Mouse (Mus musculus) hindbrain, embryonic 11.5 days (tissue): Measurements from ENCODE around the gene Dnah17. TPM values are rescaled to one million over a fixed set of nuclear protein-coding genes. Genes with fewer than 3 reads are reported as not detected.

Experiments used
- ATAC-seq: fragments of 200-750 bp; cut with Nextera tagmentation; 2 replicates; pipeline ENCODE4 v1.8.0; 2017; ENCODE audit warnings: mild to moderate bottlenecking, moderate TSS enrichment, moderate library complexity; ENCODE audit not compliant: low FRiP score
- DNase-seq: peaks from one replicate; pipeline ENCODE4 v3.0.0-alpha.2; 2015; ENCODE audit warnings: low spot score
- H3K27ac ChIP-seq: fragments of 300-500 bp; sonication (generic); 2 replicates; pipeline ENCODE4 v1.5.1; 2014; ENCODE audit warnings: mild to moderate bottlenecking, low read depth, low read length
- H3K27me3 ChIP-seq: fragments of 300-500 bp; sonication (generic); 2 replicates; pipeline ENCODE4 v1.6.1; 2014; ENCODE audit warnings: mild to moderate bottlenecking, low read length, moderate library complexity, mixed read lengths; ENCODE audit not compliant: control insufficient read depth, insufficient read depth
- H3K36me3 ChIP-seq: fragments of 300-500 bp; sonication (generic); 2 replicates; pipeline ENCODE4 v1.6.1; 2014; ENCODE audit warnings: mild to moderate bottlenecking, low read length, moderate library complexity, mixed read lengths; ENCODE audit not compliant: control insufficient read depth, insufficient read depth
- H3K4me1 ChIP-seq: fragments of 300-500 bp; sonication (generic); replicated peaks from 2 replicates; pipeline ENCODE4 v1.6.1; 2014; ENCODE audit warnings: low read length, mixed read lengths; ENCODE audit not compliant: control insufficient read depth, insufficient read depth
- H3K4me2 ChIP-seq: fragments of 300-500 bp; sonication (generic); replicated peaks from 2 replicates; pipeline ENCODE4 v1.6.1; 2014; ENCODE audit warnings: mild to moderate bottlenecking, low read depth, low read length
- H3K4me3 ChIP-seq: fragments of 300-500 bp; sonication (generic); 2 replicates; pipeline ENCODE4 v1.5.1; 2014; ENCODE audit warnings: low read depth, low read length
- H3K9ac ChIP-seq: fragments of 300-500 bp; sonication (generic); 2 replicates; pipeline ENCODE4 v1.6.1; 2014; ENCODE audit warnings: low read depth, low read length
- H3K9me3 ChIP-seq: fragments of 300-500 bp; sonication (generic); 2 replicates; pipeline ENCODE4 v1.6.1; 2016; ENCODE audit warnings: low read length; ENCODE audit not compliant: control insufficient read depth
- WGBS: fragments of 180-500 bp; shearing (Covaris S2); extraction: QIAGEN DNeasy Blood & Tissue Kit; methylation state at CpG from one replicate; pipeline ENCODE4 v1.1.7; 2014; 5-methylcytosine and 5-hydroxymethylcytosine counted together
- polyA plus RNA-seq: library from polyadenylated mRNA; unstranded; fragments of >200 nt; fragmentation: Nextera tagmentation; extraction: Ambion mirVana; gene quantifications from 2 replicates; pipeline ENCODE4 v1.2.1, GENCODE M21; 2014

Dnah17 gene
- polyA plus RNA-seq, 1 experiment from 2014 or later, result 0.17 TPM

GRCm38 (mm10) chr11:118003718-118004117 lies 126.7 kb downstream of the Dnah17 start:
- Histone ChIP-seq H3K27ac (no peak overlapping the region), H3K4me2 (no peak overlapping the region), H3K9me3 (no peaks in the 10 kb centered on the region), H3K27me3 (no peaks in the 10 kb centered on the region), H3K4me1 (peaks cover 2% of the 10 kb centered on the region; the same call in 1 of the 2 replicates), H3K36me3 (peaks cover 11% of the 10 kb centered on the region), H3K9ac (no peak overlapping the region), H3K4me3 (no peak overlapping the region)
- no peak for DNase-seq
- no peak for ATAC-seq
- 84% methylated on average over 5 of the region's 5 CpGs for WGBS

GRCm38 (mm10) chr11:118003176-118003575 lies 127.3 kb downstream of the Dnah17 start:
- Histone ChIP-seq H3K27ac (no peak overlapping the region), H3K9ac (no peak overlapping the region), H3K27me3 (no peaks in the 10 kb centered on the region), H3K36me3 (peaks cover 11% of the 10 kb centered on the region), H3K4me2 (no peak overlapping the region), H3K9me3 (no peaks in the 10 kb centered on the region), H3K4me3 (no peak overlapping the region), H3K4me1 (peaks cover 2% of the 10 kb centered on the region; the same call in 1 of the 2 replicates)
- 94% methylated on average over 14 of the region's 14 CpGs for WGBS
- no peak for DNase-seq
- no peak for ATAC-seq

GRCm38 (mm10) chr11:118000565-118001215 lies 129.7 kb downstream of the Dnah17 start:
- no peaks in the 10 kb centered on the region for H3K9me3 ChIP-seq
- no peak overlapping the region for H3K4me3 ChIP-seq
- H3K36me3 ChIP-seq, result peaks cover 8% of the 10 kb centered on the region; the same call in 1 of the 2 replicates
- ATAC-seq (no peak), DNase-seq (no peak)
- no peak overlapping the region for H3K4me2 ChIP-seq
- no peak overlapping the region for H3K27ac ChIP-seq
- no peaks in the 10 kb centered on the region for H3K4me1 ChIP-seq
- WGBS, result 94% methylated on average over 7 of the region's 7 CpGs
- no peaks in the 10 kb centered on the region for H3K27me3 ChIP-seq
- no peak overlapping the region for H3K9ac ChIP-seq

DNA sequence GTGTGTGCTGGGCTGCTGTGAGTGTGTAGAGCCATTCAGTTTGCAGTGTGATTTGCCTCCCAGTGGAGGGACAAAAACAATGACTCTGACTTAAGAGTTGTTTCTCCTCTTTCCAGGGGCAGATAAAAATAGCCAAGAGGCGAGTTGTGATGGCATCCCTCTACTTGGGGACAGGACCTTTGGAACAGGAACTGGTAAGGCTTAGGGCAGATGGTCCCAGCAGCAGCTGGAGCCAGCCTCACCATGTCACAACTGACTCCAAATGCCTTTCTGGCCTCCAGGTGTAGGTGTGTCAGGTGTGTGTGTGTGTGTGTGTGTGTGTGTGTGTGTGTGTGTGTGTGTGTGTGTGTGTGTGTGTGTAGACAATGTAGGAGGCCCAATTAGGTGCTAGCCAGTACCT lies 130.4 kb downstream of the Dnah17 start:
- no peak overlapping the region for H3K4me3 ChIP-seq
- H3K9me3 ChIP-seq, result no peaks in the 10 kb centered on the region
- no peaks in the 10 kb centered on the region for H3K27me3 ChIP-seq
- DNase-seq (no peak), ATAC-seq (no peak)
- peaks cover 8% of the 10 kb centered on the region; the same call in 1 of the 2 replicates for H3K36me3 ChIP-seq
- no peak overlapping the region for H3K9ac ChIP-seq
- no peaks in the 10 kb centered on the region for H3K4me1 ChIP-seq
- H3K27ac ChIP-seq, result no peak overlapping the region
- WGBS, result 68% methylated on average over 1 of the region's 1 CpGs
- no peak overlapping the region for H3K4me2 ChIP-seq

DNA sequence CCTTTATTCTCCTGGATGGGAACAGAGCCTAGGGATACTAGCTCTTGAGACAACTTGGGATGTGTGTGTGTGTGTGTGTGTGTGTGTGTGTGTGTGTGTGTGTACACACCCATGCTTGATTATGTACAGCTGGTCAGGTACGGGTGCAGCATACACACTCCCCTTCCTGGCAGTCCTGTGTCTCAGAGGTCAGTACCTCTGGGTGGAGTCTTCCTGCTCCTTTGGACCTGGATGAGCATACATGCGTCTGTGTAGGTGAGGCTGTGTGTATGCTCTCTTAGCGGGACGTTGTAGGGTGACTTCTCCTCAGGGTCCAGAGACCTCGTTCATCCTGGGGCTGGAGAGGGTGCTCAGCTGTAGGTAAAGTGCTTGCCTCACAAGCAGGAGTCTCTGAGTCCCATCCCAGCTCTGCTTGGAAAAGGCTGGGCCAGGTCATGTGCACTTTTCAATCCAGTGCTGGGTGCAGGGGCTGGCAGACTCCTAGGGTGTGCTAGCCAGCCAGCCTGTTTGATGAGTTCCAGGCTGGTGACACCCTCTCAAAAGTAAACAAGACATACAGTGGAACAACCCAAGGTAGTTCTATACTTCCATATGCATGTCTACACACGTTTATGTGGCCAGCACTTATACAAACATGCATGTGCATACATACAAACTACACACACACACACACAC lies 131.0 kb downstream of the Dnah17 start:
- H3K4me1 ChIP-seq, result no peaks in the 10 kb centered on the region
- WGBS, result 88% methylated on average over 6 of the region's 6 CpGs
- DNase-seq (no peak), ATAC-seq (no peak)
- H3K27ac ChIP-seq, result no peak overlapping the region
- H3K9me3 ChIP-seq, result no peaks in the 10 kb centered on the region
- no peaks in the 10 kb centered on the region for H3K27me3 ChIP-seq
- H3K4me3 ChIP-seq, result no peak overlapping the region
- H3K36me3 ChIP-seq, result peaks cover 8% of the 10 kb centered on the region; the same call in 1 of the 2 replicates
- H3K9ac ChIP-seq, result no peak overlapping the region
- H3K4me2 ChIP-seq, result no peak overlapping the region

DNA sequence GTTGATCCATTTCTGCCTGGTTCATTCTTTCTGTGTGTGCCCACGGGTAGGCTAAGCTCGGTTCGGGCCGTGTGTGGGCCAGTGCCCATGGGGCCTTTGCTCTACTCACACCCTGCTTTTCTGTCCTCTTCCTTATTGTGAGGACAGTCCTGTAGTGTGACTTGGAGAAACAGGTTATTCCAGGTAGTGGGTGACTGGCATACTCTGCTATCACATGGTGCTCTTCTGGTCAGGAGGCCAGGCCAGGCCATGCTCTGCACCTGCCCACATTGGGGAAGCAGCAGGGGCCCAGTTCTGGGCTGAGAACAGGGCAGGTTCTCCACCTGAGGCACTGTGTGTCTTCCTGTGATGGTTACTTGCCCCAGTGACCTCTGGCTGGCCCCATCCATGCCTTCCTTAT lies 132.1 kb downstream of the Dnah17 start:
- Histone ChIP-seq H3K4me3 (no peak overlapping the region), H3K36me3 (0 out of 2 replicates have a peak, but pooled peaks cover 4% of the 10 kb centered on the region)

GRCm38 (mm10) chr11:117997085-117997484 lies 133.3 kb downstream of the Dnah17 start:
- H3K27me3 ChIP-seq, result no peaks in the 10 kb centered on the region
- H3K4me3 ChIP-seq, result no peak overlapping the region
- H3K36me3 ChIP-seq, result no peaks in the 10 kb centered on the region
- no peak overlapping the region for H3K4me2 ChIP-seq
- H3K9ac ChIP-seq, result no peak overlapping the region
- H3K4me1 ChIP-seq, result no peaks in the 10 kb centered on the region
- no peak overlapping the region for H3K27ac ChIP-seq
- DNase-seq (no peak), ATAC-seq (no peak)
- H3K9me3 ChIP-seq, result no peaks in the 10 kb centered on the region
- WGBS, result 94% methylated on average over 2 of the region's 2 CpGs

More for the DNA sequence above, 132.1 kb downstream of the Dnah17 start:
- Histone ChIP-seq H3K9ac (no peak overlapping the region), H3K27me3 (no peaks in the 10 kb centered on the region), H3K27ac (no peak overlapping the region), H3K4me1 (no peaks in the 10 kb centered on the region), H3K4me2 (no peak overlapping the region), H3K9me3 (no peaks in the 10 kb centered on the region)
- 95% methylated on average over 4 of the region's 4 CpGs for WGBS
- no peak for ATAC-seq
- no peak for DNase-seq

DNA sequence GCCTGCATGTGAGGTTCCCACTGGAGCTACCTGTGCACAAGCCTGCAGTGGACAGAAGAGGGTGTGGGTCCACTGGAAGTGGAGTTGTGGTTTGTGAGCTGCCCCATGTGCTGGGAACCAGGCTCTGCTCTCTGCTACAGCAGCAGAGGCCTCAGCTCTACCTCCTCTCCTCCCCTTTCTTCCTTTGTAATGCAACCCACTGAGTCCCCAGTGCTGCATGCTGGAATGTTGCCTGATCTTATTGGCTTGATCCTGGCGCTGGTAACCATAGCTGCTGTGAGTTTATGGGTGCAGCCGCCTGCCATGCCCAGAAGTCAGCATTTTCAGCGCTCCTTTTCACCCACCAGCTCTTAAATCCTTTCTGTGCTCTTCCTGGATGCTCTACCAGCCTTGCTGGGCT lies 134.4 kb downstream of the Dnah17 start:
- no peak overlapping the region for H3K9ac ChIP-seq
- no peak overlapping the region for H3K4me2 ChIP-seq
- 25% methylated on average over 3 of the region's 3 CpGs for WGBS
- no peak for ATAC-seq
- H3K36me3 ChIP-seq, result no peaks in the 10 kb centered on the region
- no peak for DNase-seq
- H3K9me3 ChIP-seq, result no peaks in the 10 kb centered on the region
- no peaks in the 10 kb centered on the region for H3K4me1 ChIP-seq
- H3K27me3 ChIP-seq, result no peaks in the 10 kb centered on the region
- no peak overlapping the region for H3K4me3 ChIP-seq
- H3K27ac ChIP-seq, result no peak overlapping the region

DNA sequence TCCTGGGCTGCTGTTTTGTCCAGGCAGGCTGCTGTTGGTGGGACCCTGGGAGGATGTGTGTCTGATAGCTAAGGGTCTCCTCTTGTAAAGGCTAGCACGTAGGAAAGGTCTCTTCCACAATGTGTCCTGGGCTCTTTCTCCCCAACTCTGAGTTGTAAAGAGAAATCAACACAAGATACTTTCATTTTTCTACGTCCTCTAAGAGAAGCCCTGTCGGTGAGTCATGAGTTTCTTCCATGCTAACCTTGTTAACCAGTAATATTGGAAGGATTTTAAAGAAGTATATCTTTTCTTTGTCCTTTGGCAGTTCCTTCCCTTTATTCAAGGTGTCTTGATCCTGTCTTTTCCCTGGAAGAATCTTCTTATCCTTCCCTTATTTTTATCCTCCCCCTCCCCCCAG lies 134.8 kb downstream of the Dnah17 start:
- H3K36me3 ChIP-seq, result no peaks in the 10 kb centered on the region
- ATAC-seq, result no peak
- H3K9ac ChIP-seq, result no peak overlapping the region
- H3K4me1 ChIP-seq, result no peaks in the 10 kb centered on the region
- H3K9me3 ChIP-seq, result no peaks in the 10 kb centered on the region
- no peak overlapping the region for H3K4me3 ChIP-seq
- H3K27ac ChIP-seq, result no peak overlapping the region
- no peak for DNase-seq
- no peak overlapping the region for H3K4me2 ChIP-seq
- no peaks in the 10 kb centered on the region for H3K27me3 ChIP-seq
- WGBS, result 60% methylated on average over 3 of the region's 3 CpGs
